Mouse (Mus musculus) thymus, adult 2 months (tissue): ENCODE data around the gene Mcur1.

Experiments
- CTCF ChIP-seq: fragments of 200-500 bp; IDR thresholded peaks from 2 replicates; pipeline ENCODE4 v1.5.1; 2012; ENCODE audit warnings: mild to moderate bottlenecking, control low read depth, low read length, moderate library complexity, borderline replicate concordance; ENCODE audit not compliant: control insufficient read depth, poor library complexity, insufficient read depth; ENCODE audit errors: extremely low read depth
- POLR2A ChIP-seq: fragments of 200-500 bp; IDR thresholded peaks from 2 replicates; pipeline ENCODE4 v1.6.1; 2012; ENCODE audit warnings: mild to moderate bottlenecking, low read length, control low read depth, moderate library complexity; ENCODE audit not compliant: control insufficient read depth, poor library complexity, insufficient read depth; ENCODE audit errors: extremely low read depth

GRCm38 (mm10) chr13:43555321-43555720 is 4.7 kb downstream of the Mcur1 start:
- no peak for TF ChIP-seq CTCF
- TF ChIP-seq POLR2A: no peak
